Mouse (Mus musculus) neural tube, embryonic 15.5 days (tissue): ENCODE data around the gene Xylt1. TPM values are rescaled to one million over a fixed set of nuclear protein-coding genes. Genes with fewer than 3 reads are reported as not detected.

Experiments
- ATAC-seq: fragments of 200-750 bp; cut with Nextera tagmentation; 2 replicates; pipeline ENCODE4 v1.8.0; 2017; ENCODE audit warnings: mild to moderate bottlenecking, moderate TSS enrichment, moderate library complexity; ENCODE audit not compliant: low FRiP score
- H3K27ac ChIP-seq: fragments of 300-500 bp; sonication (generic); replicated peaks from 2 replicates; pipeline ENCODE4 v1.5.1; 2015; ENCODE audit warnings: mild to moderate bottlenecking, inconsistent platforms
- H3K27me3 ChIP-seq: fragments of 300-500 bp; sonication (generic); replicated peaks from 2 replicates; pipeline ENCODE4 v1.6.1; 2015; ENCODE audit warnings: inconsistent platforms
- H3K36me3 ChIP-seq: fragments of 300-500 bp; sonication (generic); 2 replicates; pipeline ENCODE4 v1.6.1; 2015; ENCODE audit warnings: inconsistent platforms
- H3K4me1 ChIP-seq: fragments of 300-500 bp; sonication (generic); 2 replicates; pipeline ENCODE4 v1.6.1; 2015; ENCODE audit warnings: inconsistent platforms
- H3K4me2 ChIP-seq: fragments of 300-500 bp; sonication (generic); 2 replicates; pipeline ENCODE4 v1.6.1; 2015; ENCODE audit warnings: inconsistent platforms, mild to moderate bottlenecking, moderate library complexity
- H3K4me3 ChIP-seq: fragments of 300-500 bp; sonication (generic); replicated peaks from 2 replicates; pipeline ENCODE4 v1.5.1; 2015; ENCODE audit warnings: mild to moderate bottlenecking, inconsistent platforms
- H3K9ac ChIP-seq: fragments of 300-500 bp; sonication (generic); replicated peaks from 2 replicates; pipeline ENCODE4 v1.6.1; 2015; ENCODE audit warnings: mild to moderate bottlenecking, inconsistent platforms
- H3K9me3 ChIP-seq: fragments of 300-500 bp; sonication (generic); replicated peaks from 2 replicates; pipeline ENCODE4 v1.6.1; 2016; ENCODE audit warnings: inconsistent platforms
- WGBS: fragments of 180-500 bp; shearing (Covaris S2); methylation state at CpG from one replicate; pipeline ENCODE4 v1.1.7; 2015; ENCODE audit warnings: mixed read lengths; 5-methylcytosine and 5-hydroxymethylcytosine counted together
- polyA plus RNA-seq: library from polyadenylated mRNA; unstranded; fragments of >200 nt; fragmentation: Nextera tagmentation; extraction: Ambion mirVana; gene quantifications from 2 replicates; pipeline ENCODE4 v1.2.1, GENCODE M21; 2015

Gene Xylt1
- polyA plus RNA-seq, 1 experiment from 2014 or later: 2.3 TPM

DNA sequence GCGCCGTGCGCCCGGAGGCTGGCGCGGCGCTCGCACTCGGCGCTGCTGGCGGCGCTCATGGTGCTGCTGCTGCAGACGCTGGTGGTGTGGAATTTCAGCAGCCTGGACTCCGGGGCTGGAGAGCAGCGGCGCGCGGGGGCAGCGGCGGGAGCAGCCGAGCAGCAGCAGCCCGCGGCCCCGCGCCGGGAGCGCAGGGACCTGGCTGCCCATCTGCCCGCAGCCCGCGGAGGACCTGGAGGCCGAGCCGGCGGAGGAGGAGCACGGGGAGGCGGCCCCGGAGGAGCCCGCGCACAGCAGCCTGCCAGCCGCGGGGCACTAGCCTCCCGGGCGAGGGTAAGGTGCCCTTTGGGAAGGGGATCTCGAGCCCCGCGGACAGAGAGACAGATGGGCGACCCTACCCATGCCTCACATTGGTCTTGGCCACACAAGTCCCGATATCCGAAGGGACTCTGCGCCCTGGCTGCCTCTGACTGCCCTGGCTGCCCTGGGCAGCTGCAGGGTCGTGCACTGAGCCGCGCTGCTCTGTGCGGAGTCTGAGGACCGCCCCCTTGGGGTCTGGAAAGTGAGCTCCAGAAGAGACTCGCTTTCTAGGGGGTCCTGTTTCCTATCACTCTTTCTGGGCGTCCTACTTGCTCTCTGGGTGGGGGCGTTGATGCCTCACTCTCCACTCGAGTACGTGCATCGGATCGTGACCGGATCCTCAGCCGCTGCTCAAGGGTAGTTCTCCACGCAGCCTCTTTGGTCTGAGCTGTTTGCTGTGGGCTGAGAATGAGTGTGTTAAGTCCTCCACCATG lies 606 bp downstream of the Xylt1 start:
- 0% methylated on average over 63 of the region's 64 CpGs for WGBS
- H3K27me3 ChIP-seq: peaks cover 10% of the 10 kb centered on the region; the same call in 1 of the 2 replicates
- H3K36me3 ChIP-seq: no peaks in the 10 kb centered on the region
- peaks cover 36% of the 10 kb centered on the region for H3K4me1 ChIP-seq
- peak overlapping the region; percentile 86 for H3K4me2 ChIP-seq
- H3K27ac ChIP-seq: peak overlapping the region; percentile 85
- H3K9me3 ChIP-seq: no peaks in the 10 kb centered on the region
- H3K9ac ChIP-seq: peak overlapping the region; percentile 91
- H3K4me3 ChIP-seq: peak overlapping the region; percentile 83
- ATAC-seq: peak; percentile 65

DNA sequence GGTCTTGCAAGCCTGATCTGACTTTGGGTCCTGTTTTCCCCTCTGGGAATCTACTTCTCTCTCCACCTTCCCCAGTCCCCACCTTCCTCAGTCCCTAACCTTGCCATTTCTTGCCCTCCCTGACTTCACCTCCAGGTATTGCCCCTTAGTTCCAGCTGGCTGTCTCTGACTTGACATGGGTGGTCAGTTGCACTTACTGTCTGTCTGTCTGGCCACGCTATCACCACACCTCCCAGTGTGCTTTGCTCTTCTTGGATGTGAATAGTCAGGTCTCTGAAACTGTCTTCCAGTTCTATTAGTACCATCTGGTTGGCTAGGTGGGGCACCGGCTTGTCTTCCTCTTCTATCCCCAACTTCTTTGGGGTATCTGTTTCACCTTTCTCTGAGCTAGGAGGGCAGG lies 1.2 kb downstream of the Xylt1 start:
- Histone ChIP-seq H3K27me3 (peaks cover 10% of the 10 kb centered on the region; the same call in 1 of the 2 replicates), H3K4me3 (peak overlapping the region; percentile 83), H3K9me3 (no peaks in the 10 kb centered on the region), H3K36me3 (no peaks in the 10 kb centered on the region), H3K9ac (peak overlapping the region; percentile 91), H3K27ac (no peak overlapping the region), H3K4me2 (peak overlapping the region; percentile 86), H3K4me1 (peaks cover 36% of the 10 kb centered on the region)
- no peak for ATAC-seq
- WGBS: 36% methylated on average over 2 of the region's 2 CpGs

DNA sequence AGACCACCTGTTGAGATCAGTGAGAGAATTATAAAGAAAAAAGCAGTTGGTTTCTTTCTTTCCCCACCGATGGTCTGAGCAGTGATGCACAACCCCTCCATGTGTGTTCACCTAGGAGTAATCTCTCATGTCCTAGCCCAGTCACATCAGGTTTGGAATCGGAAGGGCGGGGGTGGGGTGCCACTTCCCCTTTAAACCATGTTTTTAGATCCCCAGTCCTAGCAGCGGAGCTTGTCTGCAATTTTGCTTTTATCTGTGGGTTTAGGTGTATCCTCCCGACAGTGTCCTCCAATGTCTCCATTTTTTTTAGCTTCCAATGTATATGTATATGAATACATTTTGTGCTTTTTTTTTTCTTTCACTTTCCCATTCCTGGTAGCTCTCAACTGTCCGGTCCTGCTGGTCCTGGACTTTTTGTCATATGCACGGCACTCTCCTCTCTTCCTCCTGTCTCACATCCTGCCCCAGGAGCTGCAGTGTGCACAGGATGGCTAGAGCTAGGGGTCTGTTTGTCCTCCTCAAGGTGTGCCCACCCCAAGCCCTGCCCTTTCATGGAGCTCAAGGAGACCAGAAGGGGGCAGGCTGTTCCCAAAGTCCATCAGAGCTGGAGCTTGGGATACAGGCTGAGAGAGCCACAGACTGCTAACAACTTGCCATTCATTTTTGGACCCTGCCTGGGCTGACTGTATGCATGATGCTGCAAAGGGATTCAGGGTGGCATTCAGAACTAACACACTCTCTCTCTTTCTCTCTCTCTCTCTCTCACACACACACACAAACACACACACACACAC lies 2.6 kb downstream of the Xylt1 start:
- no peak for ATAC-seq
- no peak overlapping the region for H3K9ac ChIP-seq
- peaks cover 10% of the 10 kb centered on the region; the same call in 1 of the 2 replicates for H3K27me3 ChIP-seq
- H3K9me3 ChIP-seq: no peaks in the 10 kb centered on the region
- peak overlapping the region; percentile 83 for H3K4me3 ChIP-seq
- no peaks in the 10 kb centered on the region for H3K36me3 ChIP-seq
- H3K27ac ChIP-seq: no peak overlapping the region
- H3K4me1 ChIP-seq: peaks cover 36% of the 10 kb centered on the region
- WGBS: 75% methylated on average over 7 of the region's 7 CpGs
- peak overlapping the region; percentile 86 for H3K4me2 ChIP-seq

DNA sequence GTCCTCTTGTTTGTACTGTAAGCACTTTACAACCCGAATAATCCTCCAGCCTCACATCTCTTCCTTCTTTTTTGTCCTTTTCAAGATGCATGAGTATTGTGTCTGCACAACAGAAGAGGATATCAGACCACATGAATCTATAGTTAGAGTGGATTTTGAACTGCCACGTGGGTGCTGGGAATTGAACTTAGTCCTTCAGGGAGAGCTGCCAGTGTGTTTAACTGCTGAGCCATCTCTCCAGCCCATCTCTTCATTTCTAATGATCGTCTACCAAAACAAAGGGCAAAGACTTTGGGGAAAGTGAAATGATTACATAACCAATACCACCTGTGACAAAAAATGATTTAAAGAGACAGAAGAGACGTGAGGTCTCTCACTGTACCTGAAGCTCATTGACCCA lies 5.6 kb downstream of the Xylt1 start:
- H3K4me1 ChIP-seq: peaks cover 29% of the 10 kb centered on the region
- H3K4me2 ChIP-seq: no peak overlapping the region
- no peak overlapping the region for H3K9ac ChIP-seq
- H3K4me3 ChIP-seq: no peak overlapping the region
- no peaks in the 10 kb centered on the region for H3K9me3 ChIP-seq
- 0 out of 2 replicates have a peak, but pooled peaks cover 4% of the 10 kb centered on the region for H3K27me3 ChIP-seq
- WGBS: 85% methylated on average over 4 of the region's 4 CpGs
- H3K27ac ChIP-seq: no peak overlapping the region
- H3K36me3 ChIP-seq: no peaks in the 10 kb centered on the region
- no peak for ATAC-seq

DNA sequence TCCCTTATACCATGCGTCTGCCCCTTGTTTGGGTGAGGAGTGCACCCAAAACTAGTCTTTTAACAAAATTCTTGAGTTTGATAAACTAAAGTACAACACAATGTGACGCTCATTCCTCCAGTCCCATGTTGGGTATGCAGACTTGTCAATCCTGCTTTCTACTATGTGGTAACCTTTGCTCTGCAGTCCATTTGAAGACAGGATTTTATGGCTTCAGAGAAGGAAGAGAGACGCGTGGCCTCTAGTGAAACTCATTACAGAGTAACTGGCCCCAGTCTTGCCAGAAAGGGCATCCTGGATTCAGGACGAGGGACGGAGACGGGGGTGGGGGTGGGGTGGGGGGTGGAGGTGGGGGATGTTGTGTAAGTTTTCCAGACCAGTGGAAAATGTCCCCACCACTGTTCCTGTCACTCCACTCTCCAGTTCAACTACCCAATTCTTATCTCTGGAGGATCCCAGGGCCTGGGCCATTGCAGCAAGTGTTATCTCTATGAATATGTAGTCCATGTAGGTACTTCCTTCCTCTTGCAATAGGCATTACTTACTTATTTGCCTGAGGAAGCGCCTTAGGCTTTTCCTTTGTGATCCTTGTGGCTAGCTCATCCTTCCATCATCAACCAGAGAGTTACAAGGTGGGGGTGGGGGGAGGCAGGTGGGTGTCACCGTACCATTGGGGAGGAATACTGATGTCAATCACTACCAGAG lies 7.7 kb downstream of the Xylt1 start:
- Histone ChIP-seq H3K36me3 (no peaks in the 10 kb centered on the region), H3K9me3 (no peaks in the 10 kb centered on the region), H3K4me1 (peaks cover 8% of the 10 kb centered on the region), H3K9ac (no peak overlapping the region), H3K27me3 (no peaks in the 10 kb centered on the region), H3K4me3 (no peak overlapping the region), H3K27ac (no peak overlapping the region), H3K4me2 (no peak overlapping the region)
- ATAC-seq: no peak
- 92% methylated on average over 9 of the region's 9 CpGs for WGBS

DNA sequence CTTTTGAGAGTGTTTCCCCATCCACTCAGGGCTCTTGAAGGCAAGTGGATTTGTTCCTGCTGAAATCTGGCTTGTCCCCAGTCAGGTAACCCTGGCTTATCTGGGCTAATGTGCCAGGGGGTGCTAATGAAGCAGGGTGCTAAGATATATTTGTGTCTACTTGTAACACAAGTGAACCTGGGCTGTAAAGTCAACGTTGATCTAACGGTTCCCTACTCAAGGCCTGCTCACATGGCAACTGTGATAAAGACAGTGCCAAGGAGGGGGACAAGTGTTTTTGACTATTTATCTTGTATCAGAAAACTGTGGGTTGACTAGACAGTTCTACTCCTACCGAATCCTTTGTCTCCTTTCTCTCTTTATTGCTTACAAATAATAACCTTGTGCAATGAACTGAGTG lies 8.3 kb downstream of the Xylt1 start:
- 89% methylated on average over 3 of the region's 3 CpGs for WGBS
- Histone ChIP-seq H3K4me2 (no peak overlapping the region), H3K27me3 (no peaks in the 10 kb centered on the region), H3K9me3 (no peaks in the 10 kb centered on the region), H3K4me1 (peaks cover 4% of the 10 kb centered on the region; the same call in 1 of the 2 replicates), H3K36me3 (no peaks in the 10 kb centered on the region), H3K27ac (no peak overlapping the region), H3K4me3 (no peak overlapping the region), H3K9ac (no peak overlapping the region)
- no peak for ATAC-seq

DNA sequence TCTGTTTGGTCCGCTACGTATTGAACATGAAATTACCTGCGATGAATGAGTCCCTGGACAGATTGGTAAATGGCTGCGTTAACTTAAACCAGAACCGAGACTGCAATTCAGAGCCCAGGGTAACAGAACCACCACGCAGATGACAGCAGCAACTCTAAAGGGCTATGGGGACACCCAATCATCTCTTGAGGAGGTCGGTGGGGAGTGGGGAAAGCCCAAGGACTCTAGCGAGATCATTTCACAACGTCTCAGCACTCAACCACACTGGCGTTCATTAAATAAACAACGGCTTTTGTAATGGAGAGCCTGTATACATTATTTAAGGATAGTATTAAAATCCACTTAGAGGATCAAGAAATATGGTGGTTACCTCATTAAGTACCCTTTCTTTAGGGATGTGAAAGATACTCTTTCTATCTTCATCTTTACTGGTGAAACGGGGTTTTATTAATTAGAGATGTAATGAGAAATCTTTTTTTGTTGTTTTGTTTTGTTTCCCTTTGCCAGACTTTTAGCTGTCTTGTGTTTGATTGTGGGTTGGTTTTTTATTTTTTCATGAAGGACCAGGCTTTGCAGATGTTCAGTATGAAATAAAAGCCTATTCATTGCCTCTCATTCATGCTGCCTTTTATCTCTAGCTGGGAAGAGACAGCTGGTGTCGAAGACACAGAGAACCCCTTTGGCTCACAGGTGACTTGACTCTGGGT lies 12.2 kb downstream of the Xylt1 start:
- Histone ChIP-seq H3K27ac (no peak overlapping the region), H3K4me2 (no peak overlapping the region), H3K36me3 (no peaks in the 10 kb centered on the region), H3K27me3 (no peaks in the 10 kb centered on the region), H3K9ac (no peak overlapping the region), H3K4me1 (peaks cover 12% of the 10 kb centered on the region), H3K4me3 (no peak overlapping the region), H3K9me3 (no peaks in the 10 kb centered on the region)
- ATAC-seq: no peak
- 63% methylated on average over 13 of the region's 13 CpGs for WGBS

DNA sequence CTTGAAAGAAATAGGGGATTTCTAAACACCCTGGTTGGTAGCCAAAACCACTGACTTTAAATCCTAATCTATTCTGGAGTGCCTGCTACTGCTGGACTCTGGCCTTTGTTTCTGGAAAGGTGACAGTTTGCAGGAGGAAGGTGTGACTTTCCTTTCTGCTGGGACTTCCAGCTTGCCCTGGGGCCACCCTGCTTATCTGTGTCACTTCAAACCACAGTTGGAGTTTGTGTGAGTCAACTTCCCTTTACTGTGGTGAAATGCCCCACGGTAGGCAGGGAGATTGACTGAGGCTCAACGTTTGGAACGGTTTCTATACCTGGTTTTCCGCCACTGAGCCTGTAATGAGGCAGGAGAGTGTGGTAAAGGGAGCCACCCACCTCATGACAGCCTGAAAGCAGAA lies 13.2 kb downstream of the Xylt1 start:
- Histone ChIP-seq H3K4me1 (peaks cover 12% of the 10 kb centered on the region), H3K36me3 (no peaks in the 10 kb centered on the region), H3K27ac (no peak overlapping the region), H3K27me3 (no peaks in the 10 kb centered on the region), H3K4me2 (no peak overlapping the region), H3K9me3 (no peaks in the 10 kb centered on the region), H3K9ac (no peak overlapping the region), H3K4me3 (no peak overlapping the region)
- ATAC-seq: no peak
- 81% methylated on average over 4 of the region's 4 CpGs for WGBS

DNA sequence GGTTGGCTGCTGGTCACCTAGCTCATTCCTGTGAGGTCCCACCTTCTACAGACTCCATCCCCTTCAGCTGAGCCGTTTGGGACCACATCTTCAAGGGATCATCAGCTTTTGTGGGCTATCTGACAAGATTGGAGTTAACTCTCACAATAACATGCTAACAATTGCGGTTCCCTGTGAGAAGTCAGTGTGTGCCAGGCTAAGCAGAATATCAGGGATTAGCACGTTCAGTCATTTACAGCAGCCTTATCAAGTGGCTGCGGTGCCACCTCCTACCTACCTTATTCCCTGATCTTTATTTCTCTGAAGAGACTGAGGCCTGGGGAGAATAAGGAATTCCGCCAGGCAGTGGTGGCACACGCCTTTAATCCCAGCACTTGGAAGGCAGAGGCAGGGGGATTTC lies 13.6 kb downstream of the Xylt1 start:
- H3K27me3 ChIP-seq: no peaks in the 10 kb centered on the region
- H3K27ac ChIP-seq: no peak overlapping the region
- no peaks in the 10 kb centered on the region for H3K36me3 ChIP-seq
- H3K4me1 ChIP-seq: peaks cover 12% of the 10 kb centered on the region
- no peak for ATAC-seq
- H3K9me3 ChIP-seq: no peaks in the 10 kb centered on the region
- H3K4me2 ChIP-seq: no peak overlapping the region
- no peak overlapping the region for H3K4me3 ChIP-seq
- H3K9ac ChIP-seq: no peak overlapping the region
- 91% methylated on average over 6 of the region's 6 CpGs for WGBS

DNA sequence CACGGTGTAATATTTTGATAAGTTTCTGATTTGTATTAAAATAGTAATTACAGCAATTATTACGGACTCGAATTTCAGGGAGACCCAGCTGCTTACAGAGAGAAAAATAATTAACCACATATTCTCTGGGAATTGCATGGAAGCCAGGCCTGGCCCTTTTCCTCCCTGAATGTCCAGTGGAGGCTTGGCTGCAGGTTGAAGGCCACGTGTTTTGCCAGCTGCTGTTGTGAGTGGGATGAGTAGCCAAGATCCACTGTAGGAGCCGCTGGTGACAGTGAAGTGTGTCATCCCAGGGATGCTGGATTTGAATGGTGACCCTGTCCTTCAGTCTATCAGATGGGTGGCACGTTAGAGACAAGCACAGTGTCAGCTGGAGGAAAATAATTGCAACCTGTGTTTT lies 14.7 kb downstream of the Xylt1 start:
- Histone ChIP-seq H3K4me1 (peaks cover 12% of the 10 kb centered on the region), H3K4me3 (no peak overlapping the region), H3K36me3 (no peaks in the 10 kb centered on the region), H3K4me2 (no peak overlapping the region), H3K27me3 (no peaks in the 10 kb centered on the region), H3K9me3 (no peaks in the 10 kb centered on the region), H3K9ac (no peak overlapping the region), H3K27ac (no peak overlapping the region)
- no peak for ATAC-seq
- WGBS: 67% methylated on average over 6 of the region's 6 CpGs

DNA sequence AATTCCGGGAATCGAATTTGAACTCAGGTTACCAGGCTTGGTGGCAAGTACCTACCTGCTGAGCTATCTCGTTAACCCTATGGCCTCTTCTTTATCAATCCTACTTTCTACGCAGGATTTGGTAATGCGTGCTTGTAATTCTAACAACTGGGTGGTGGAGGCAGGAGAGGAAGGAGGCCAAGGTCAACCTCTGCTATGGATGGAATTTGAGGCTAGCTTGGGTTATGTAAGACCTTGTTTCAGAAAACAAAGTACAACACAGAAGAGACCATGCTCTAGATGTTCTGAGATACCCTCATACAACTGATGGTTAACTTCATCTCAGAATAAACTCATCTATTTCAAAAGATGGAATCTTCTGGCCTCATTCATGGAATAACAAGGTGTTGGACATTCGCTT lies 17.1 kb downstream of the Xylt1 start:
- no peak overlapping the region for H3K4me2 ChIP-seq
- 97% methylated on average over 6 of the region's 6 CpGs for WGBS
- H3K27ac ChIP-seq: no peak overlapping the region
- H3K4me3 ChIP-seq: no peak overlapping the region
- ATAC-seq: no peak
- H3K9me3 ChIP-seq: no peaks in the 10 kb centered on the region
- H3K27me3 ChIP-seq: no peaks in the 10 kb centered on the region
- H3K36me3 ChIP-seq: no peaks in the 10 kb centered on the region
- no peak overlapping the region for H3K9ac ChIP-seq
- peaks cover 16% of the 10 kb centered on the region for H3K4me1 ChIP-seq
